8 mouse cellular contexts compared by ENCODE assay signal in genomic region chr4:126131290-126132121, GRCm38 (mm10). TPM values are rescaled to one million over a fixed set of nuclear protein-coding genes. Genes with fewer than 3 reads are reported as not detected.
A peak's percentile ranks its signal among the peaks of the same experiment; 100 is the strongest.
DNase-seq lines count a peak whose midpoint lies in the region; ATAC-seq and TF ChIP-seq lines count a peak whose summit lies in the region.

No protein-coding gene starts in this region.

- H3K9me3 ChIP-seq in embryonic facial prominence, embryonic 13.5 days = no peaks in the 10 kb centered on the region
- H3K9me3 ChIP-seq in hindbrain, embryonic 10.5 days = no peaks in the 10 kb centered on the region
- no peaks in the 10 kb centered on the region for H3K9me3 ChIP-seq in stomach, embryonic 16.5 days (replicated peaks; ENCODE audit: control insufficient read depth, low read length)

- no peak overlapping the region for H3K4me2 ChIP-seq in embryonic facial prominence, embryonic 13.5 days
- no peak overlapping the region for H3K4me2 ChIP-seq in stomach, embryonic 16.5 days (ENCODE audit: low read depth, low read length)

- no peak for TF ChIP-seq CTCF in spleen, adult 2 months (IDR thresholded peaks at IDR 0.05; ENCODE audit: extremely low read depth, insufficient read depth, insufficient read length, insufficient replicate concordance)

- no peaks in the 10 kb centered on the region for H3K27me3 ChIP-seq in spleen, adult 2 months (ENCODE audit: control insufficient read depth, insufficient read depth, low read length)
- H3K27me3 ChIP-seq in embryonic facial prominence, embryonic 13.5 days = no peaks in the 10 kb centered on the region
- H3K27me3 ChIP-seq in hindbrain, embryonic 10.5 days (ENCODE audit: insufficient read depth, poor library complexity, severe bottlenecking) = no peaks in the 10 kb centered on the region
- no peaks in the 10 kb centered on the region for H3K27me3 ChIP-seq in stomach, embryonic 16.5 days (ENCODE audit: control insufficient read depth, insufficient read depth, low read length)

- no peak overlapping the region for H3K4me3 ChIP-seq in spleen, adult 2 months (ENCODE audit: extremely low read depth, insufficient read depth, insufficient read length)
- no peak overlapping the region for H3K4me3 ChIP-seq in embryonic facial prominence, embryonic 13.5 days
- no peak overlapping the region for H3K4me3 ChIP-seq in hindbrain, embryonic 10.5 days
- H3K4me3 ChIP-seq in stomach, embryonic 16.5 days (replicated peaks; ENCODE audit: low read length) = no peak overlapping the region

- WGBS in spleen, adult 2 months = 63% methylated on average over 10 of the region's 10 CpGs
- WGBS in embryonic facial prominence, embryonic 13.5 days = 49% methylated on average over 10 of the region's 10 CpGs
- 65% methylated on average over 10 of the region's 10 CpGs for WGBS in hindbrain, embryonic 10.5 days
- 58% methylated on average over 10 of the region's 10 CpGs for WGBS in stomach, embryonic 16.5 days

- TF ChIP-seq POLR2A in spleen, adult 2 months (IDR thresholded peaks at IDR 0.05; ENCODE audit: low read depth, low read length) = no peak

- no peak for ATAC-seq in embryonic facial prominence, embryonic 13.5 days (ENCODE audit: insufficient number of reproducible peaks, insufficient read depth, low FRiP score, low TSS enrichment, low read depth)
- peak; percentile 95 for ATAC-seq in megakaryocyte, adult 5-6 weeks (ENCODE audit: poor library complexity, severe bottlenecking)
- peak; percentile 65 for ATAC-seq in stomach, embryonic 16.5 days (ENCODE audit: insufficient read depth, low FRiP score)

- H3K27ac ChIP-seq in spleen, adult 2 months (ENCODE audit: insufficient read depth, low read length) = peak overlapping the region; percentile 54
- H3K27ac ChIP-seq in embryonic facial prominence, embryonic 13.5 days = peak overlapping the region; percentile 80
- H3K27ac ChIP-seq in hindbrain, embryonic 10.5 days = peak overlapping the region; percentile 68
- peak overlapping the region; percentile 81 for H3K27ac ChIP-seq in stomach, embryonic 16.5 days (ENCODE audit: low read length)

- DNase-seq in spleen, adult 2 months (ENCODE audit: low read depth in 1 of 2, low spot score in 2 of 2) = no peak
- DNase-seq in spleen, adult 18-20 months = no peak
- DNase-seq in hindbrain, embryonic 10.5 days (ENCODE audit: low spot score) = peak; percentile 40
- DNase-seq in layer of hippocampus, adult 9-11 months = peak; percentile 84
- DNase-seq in urinary bladder, postnatal 10 days (ENCODE audit: low spot score) = no peak

- no peaks in the 10 kb centered on the region for H3K4me1 ChIP-seq in spleen, adult 2 months (ENCODE audit: control insufficient read depth, insufficient read depth, insufficient read length)
- H3K4me1 ChIP-seq in embryonic facial prominence, embryonic 13.5 days = peaks cover 41% of the 10 kb centered on the region
- peaks cover 39% of the 10 kb centered on the region for H3K4me1 ChIP-seq in hindbrain, embryonic 10.5 days (replicated peaks)
- peaks cover 21% of the 10 kb centered on the region for H3K4me1 ChIP-seq in stomach, embryonic 16.5 days (ENCODE audit: control insufficient read depth, insufficient read depth, low read length)

- H3K36me3 ChIP-seq in spleen, adult 2 months (ENCODE audit: control insufficient read depth, insufficient read depth, low read length) = peaks cover 31% of the 10 kb centered on the region
- H3K36me3 ChIP-seq in embryonic facial prominence, embryonic 13.5 days = peaks cover 84% of the 10 kb centered on the region
- H3K36me3 ChIP-seq in hindbrain, embryonic 10.5 days = peaks cover 94% of the 10 kb centered on the region
- 0 out of 2 replicates have a peak, but pooled peaks cover 13% of the 10 kb centered on the region for H3K36me3 ChIP-seq in stomach, embryonic 16.5 days (ENCODE audit: control insufficient read depth, insufficient read depth, low read length)

- H3K9ac ChIP-seq in embryonic facial prominence, embryonic 13.5 days = peak overlapping the region; percentile 40; the same call in 1 of the 2 replicates
- 0 out of 2 replicates have a peak overlapping the region, but pooled peaks have one; percentile 9 for H3K9ac ChIP-seq in stomach, embryonic 16.5 days (ENCODE audit: low read length)

RNA-seq across cellular contexts. Expression of gene Eva1b, which starts 16.0 kb away (rescaled TPM):
- polyA plus RNA-seq in spleen, adult 2 months (2012; rRNA removed) = 57.5 and 89.5 TPM in 2 replicates
- 70.2 and 78.2 TPM in 2 replicates for polyA plus RNA-seq in embryonic facial prominence, embryonic 13.5 days (2015; fragmentation: Nextera tagmentation; extraction: Ambion mirVana)
- polyA plus RNA-seq in hindbrain, embryonic 10.5 days (2016; fragmentation: Nextera tagmentation; extraction: Ambion mirVana) = 29.8 and 35.3 TPM in 2 replicates
- total RNA-seq in megakaryocyte, adult 5-6 weeks (2015) = 0.82 and 1.1 TPM in 2 replicates
- 0.24 and 1.3 TPM in 2 replicates for total RNA-seq in megakaryocyte, adult 5-6 weeks (2017)
- 46.4 and 49.7 TPM in 2 replicates for polyA plus RNA-seq in stomach, embryonic 16.5 days (2015; fragmentation: Nextera tagmentation; extraction: Ambion mirVana)

RNA-seq across cellular contexts. Expression of gene Stk40, which starts 27.7 kb away (rescaled TPM):
- polyA plus RNA-seq in spleen, adult 2 months (2012; rRNA removed) = 19.4 and 21.0 TPM in 2 replicates
- 34.9 and 36.6 TPM in 2 replicates for polyA plus RNA-seq in embryonic facial prominence, embryonic 13.5 days (2015; fragmentation: Nextera tagmentation; extraction: Ambion mirVana)
- polyA plus RNA-seq in hindbrain, embryonic 10.5 days (2016; fragmentation: Nextera tagmentation; extraction: Ambion mirVana) = 46.9 and 47.2 TPM in 2 replicates
- total RNA-seq in megakaryocyte, adult 5-6 weeks (2015) = 20.8 and 21.4 TPM in 2 replicates
- total RNA-seq in megakaryocyte, adult 5-6 weeks (2017) = 22.5 and 32.8 TPM in 2 replicates
- polyA plus RNA-seq in stomach, embryonic 16.5 days (2015; fragmentation: Nextera tagmentation; extraction: Ambion mirVana) = 28.4 and 29.6 TPM in 2 replicates

RNA-seq across cellular contexts. Expression of gene Sh3d21, which starts 31.8 kb away (rescaled TPM):
- polyA plus RNA-seq in spleen, adult 2 months (2012; rRNA removed) = 0.34 and 0.54 TPM in 2 replicates
- 8.6 and 10.3 TPM in 2 replicates for polyA plus RNA-seq in embryonic facial prominence, embryonic 13.5 days (2015; fragmentation: Nextera tagmentation; extraction: Ambion mirVana)
- 1.3 and 2.3 TPM in 2 replicates for polyA plus RNA-seq in hindbrain, embryonic 10.5 days (2016; fragmentation: Nextera tagmentation; extraction: Ambion mirVana)
- not detected in 2 replicates for total RNA-seq in megakaryocyte, adult 5-6 weeks (2015)
- total RNA-seq in megakaryocyte, adult 5-6 weeks (2017) = 0.12 TPM in 1 of 2 replicates, not detected in the other
- polyA plus RNA-seq in stomach, embryonic 16.5 days (2015; fragmentation: Nextera tagmentation; extraction: Ambion mirVana) = 7.3 and 8.6 TPM in 2 replicates

RNA-seq across cellular contexts. Expression of gene Lsm10, which starts 35.1 kb away (rescaled TPM):
- polyA plus RNA-seq in spleen, adult 2 months (2012; rRNA removed) = 22.2 and 25.7 TPM in 2 replicates
- 46.7 and 50.3 TPM in 2 replicates for polyA plus RNA-seq in embryonic facial prominence, embryonic 13.5 days (2015; fragmentation: Nextera tagmentation; extraction: Ambion mirVana)
- polyA plus RNA-seq in hindbrain, embryonic 10.5 days (2016; fragmentation: Nextera tagmentation; extraction: Ambion mirVana) = 46.8 and 49.1 TPM in 2 replicates
- 47.3 and 54.9 TPM in 2 replicates for total RNA-seq in megakaryocyte, adult 5-6 weeks (2015)
- total RNA-seq in megakaryocyte, adult 5-6 weeks (2017) = 19.3 and 21.7 TPM in 2 replicates
- 49.4 and 52.4 TPM in 2 replicates for polyA plus RNA-seq in stomach, embryonic 16.5 days (2015; fragmentation: Nextera tagmentation; extraction: Ambion mirVana)

Comparison
In these comparisons a context has a peak if more than half of its experiments do, and no peak if none do; other contexts are left out.
1. DNase-seq: peak in hindbrain, embryonic 10.5 days (single experiment) and layer of hippocampus, adult 9-11 months (single experiment); none in spleen, adult 2 months (0 of 2), spleen, adult 18-20 months (0 of 2) and urinary bladder, postnatal 10 days (single experiment).
2. Peak in every context shown above with its lines, with median percentiles within 50 percentile points of each other: H3K27ac ChIP-seq.